Mouse (Mus musculus): ENCODE results near the gene Ttc25. TPM values are rescaled to one million over a fixed set of nuclear protein-coding genes. Genes with fewer than 3 reads are reported as not detected.

Ttc25 gene
- total and polyA plus RNA-seq, 2 experiments from 2014 or later = 1.8 to 2.2 TPM

DNA sequence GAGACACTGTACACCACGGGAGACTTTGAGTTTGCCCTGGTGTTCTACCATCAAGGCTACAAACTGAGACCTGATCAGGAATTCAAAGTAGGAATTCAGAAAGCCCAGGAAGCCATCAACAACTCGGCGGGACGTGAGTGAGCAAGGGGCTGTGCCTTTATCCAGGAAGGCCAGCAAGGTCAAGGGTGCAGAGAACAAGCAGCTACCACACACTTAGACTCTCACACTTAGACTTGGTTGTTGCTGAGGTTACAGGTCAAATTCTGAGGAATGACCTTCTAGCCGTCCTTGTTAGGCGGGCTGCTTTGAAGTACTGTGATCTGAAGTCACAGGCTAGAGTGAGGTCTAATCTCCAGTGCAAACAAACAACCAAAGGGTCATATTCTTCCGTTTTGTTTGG lies 14.1 kb downstream of the Ttc25 start:
- DNase-seq (no peak), ATAC-seq (no peak)
- no peaks in the 10 kb centered on the region for H3K4me1 ChIP-seq (ENCODE audit: insufficient read depth)
- H3K9ac ChIP-seq = no peak overlapping the region
- no peaks in the 10 kb centered on the region for H3K27me3 ChIP-seq (ENCODE audit: insufficient read depth, low read length)
- H3K27ac ChIP-seq (ENCODE audit: low read depth, low read length) = no peak overlapping the region
- TF ChIP-seq CTCF (IDR thresholded peaks at IDR 0.05; ENCODE audit: low read depth) = no peak
- 62% methylated on average over 7 of the region's 7 CpGs for WGBS
- no peak overlapping the region for H3K4me2 ChIP-seq (ENCODE audit: low read depth)
- no peaks in the 10 kb centered on the region for H3K9me3 ChIP-seq (ENCODE audit: low read length)
- no peaks in the 10 kb centered on the region for H3K36me3 ChIP-seq (ENCODE audit: insufficient read depth)
- no peak overlapping the region for H3K4me3 ChIP-seq (ENCODE audit: low read depth, low read length)

DNA sequence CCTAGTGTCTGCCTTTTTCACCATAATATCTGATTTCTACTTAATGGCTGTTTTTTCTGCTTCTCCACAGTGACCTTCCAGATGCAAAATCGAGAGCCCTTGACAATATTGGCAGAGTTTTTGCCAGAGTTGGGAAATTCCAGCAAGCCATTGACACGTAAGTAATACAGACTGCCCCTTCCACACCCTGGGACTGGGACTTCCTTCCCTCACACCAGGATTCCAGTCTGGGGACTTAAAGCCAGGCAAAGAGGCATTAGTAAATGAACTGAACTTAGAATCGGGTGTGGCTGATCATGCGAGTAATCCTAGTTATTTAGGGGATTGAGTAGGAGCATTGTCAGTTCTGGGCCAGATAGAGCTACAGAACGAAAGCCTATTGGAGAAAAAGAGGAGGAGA lies 16.3 kb downstream of the Ttc25 start:
- H3K4me2 ChIP-seq (ENCODE audit: low read depth) = no peak overlapping the region
- WGBS = 26% methylated on average over 5 of the region's 5 CpGs

DNA sequence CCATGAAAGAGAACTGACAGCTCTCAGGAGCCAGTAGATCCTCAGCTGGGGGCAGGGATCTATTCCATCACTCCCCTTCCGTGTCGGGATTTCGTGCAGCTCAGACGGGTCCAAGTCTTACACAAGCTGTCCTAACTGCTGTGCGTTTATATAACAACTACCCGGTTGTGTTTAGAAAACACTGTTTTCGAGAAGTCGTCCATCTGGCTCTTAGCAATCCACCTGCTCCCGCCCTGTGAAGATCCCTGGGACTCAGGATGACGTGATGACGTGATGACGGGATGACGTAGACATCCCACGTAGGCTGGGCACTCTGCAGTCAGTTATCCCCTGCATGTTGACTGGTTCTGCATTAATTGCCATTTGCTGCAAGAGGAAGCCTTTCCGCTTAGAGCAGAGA lies 18.9 kb downstream of the Ttc25 start:
- Histone ChIP-seq H3K4me2 (ENCODE audit: low read depth) (peak overlapping the region; percentile 9; the same call in 1 of the 2 replicates), H3K27ac (ENCODE audit: low read depth, low read length) (no peak overlapping the region), H3K9ac (no peak overlapping the region), H3K4me3 (ENCODE audit: low read depth, low read length) (no peak overlapping the region), H3K4me1 (ENCODE audit: insufficient read depth) (no peaks in the 10 kb centered on the region), H3K36me3 (ENCODE audit: insufficient read depth) (no peaks in the 10 kb centered on the region), H3K9me3 (ENCODE audit: low read length) (no peaks in the 10 kb centered on the region), H3K27me3 (ENCODE audit: insufficient read depth, low read length) (no peaks in the 10 kb centered on the region)
- ATAC-seq (peak; percentile 87), DNase-seq (peak; percentile 81)
- TF ChIP-seq CTCF (IDR thresholded peaks at IDR 0.05; ENCODE audit: low read depth) = no peak
- WGBS = 54% methylated on average over 15 of the region's 15 CpGs

More for the DNA sequence above, 16.3 kb downstream of the Ttc25 start:
- no peaks in the 10 kb centered on the region for H3K36me3 ChIP-seq (ENCODE audit: insufficient read depth)
- no peaks in the 10 kb centered on the region for H3K9me3 ChIP-seq (ENCODE audit: low read length)
- H3K27me3 ChIP-seq (ENCODE audit: insufficient read depth, low read length) = no peaks in the 10 kb centered on the region
- no peak for TF ChIP-seq CTCF (IDR thresholded peaks at IDR 0.05; ENCODE audit: low read depth)
- ATAC-seq = no peak
- no peak overlapping the region for H3K27ac ChIP-seq (ENCODE audit: low read depth, low read length)
- DNase-seq = no peak
- H3K4me1 ChIP-seq (ENCODE audit: insufficient read depth) = no peaks in the 10 kb centered on the region
- no peak overlapping the region for H3K9ac ChIP-seq
- no peak overlapping the region for H3K4me3 ChIP-seq (ENCODE audit: low read depth, low read length)

DNA sequence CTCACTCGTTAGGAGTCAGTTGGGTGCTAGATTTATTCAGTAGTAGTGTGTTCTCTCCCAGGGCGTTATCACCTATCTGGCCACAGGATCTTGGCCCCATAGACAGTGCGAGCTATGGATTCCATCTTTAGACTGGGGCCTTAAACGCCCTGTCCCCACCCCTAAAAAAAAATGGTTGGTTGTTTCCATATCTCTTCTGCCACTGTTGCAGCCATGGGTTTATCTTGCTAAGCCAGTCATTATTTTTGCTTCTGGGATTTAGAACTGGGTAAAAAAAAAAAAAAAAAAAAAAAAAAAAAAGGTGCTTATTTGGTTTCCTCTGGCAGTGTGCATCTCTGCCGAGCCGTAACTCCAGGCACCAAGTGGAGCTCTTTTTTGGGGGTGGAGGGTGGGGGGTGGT lies 19.3 kb downstream of the Ttc25 start:
- no peaks in the 10 kb centered on the region for H3K4me1 ChIP-seq (ENCODE audit: insufficient read depth)
- no peaks in the 10 kb centered on the region for H3K9me3 ChIP-seq (ENCODE audit: low read length)
- H3K9ac ChIP-seq = no peak overlapping the region
- ATAC-seq = no peak
- no peak for DNase-seq
- no peak overlapping the region for H3K27ac ChIP-seq (ENCODE audit: low read depth, low read length)
- WGBS = 87% methylated on average over 6 of the region's 6 CpGs
- H3K4me3 ChIP-seq (ENCODE audit: low read depth, low read length) = no peak overlapping the region
- no peaks in the 10 kb centered on the region for H3K36me3 ChIP-seq (ENCODE audit: insufficient read depth)
- no peak overlapping the region for H3K4me2 ChIP-seq (ENCODE audit: low read depth)
- TF ChIP-seq CTCF (IDR thresholded peaks at IDR 0.05; ENCODE audit: low read depth) = no peak
- no peaks in the 10 kb centered on the region for H3K27me3 ChIP-seq (ENCODE audit: insufficient read depth, low read length)

DNA sequence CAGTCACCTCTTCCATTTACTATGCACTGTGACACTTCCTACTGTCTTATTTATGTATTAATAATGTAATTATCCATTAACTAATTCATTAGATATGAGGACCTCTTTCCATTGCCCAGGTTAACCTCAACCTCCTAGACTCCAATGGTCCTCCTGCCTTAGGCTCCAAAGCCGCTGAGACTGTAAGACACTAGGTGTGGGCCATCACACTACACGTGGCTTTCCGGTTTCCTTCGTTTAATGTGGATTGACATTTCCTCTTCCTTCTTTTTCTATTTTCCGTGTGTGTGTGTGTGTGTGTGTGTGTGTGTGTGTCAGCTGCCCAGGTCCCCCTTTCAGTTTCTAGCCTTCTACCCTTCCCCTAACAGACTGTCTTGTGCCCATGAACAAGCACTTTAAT lies 21.8 kb downstream of the Ttc25 start:
- DNase-seq = no peak
- H3K27me3 ChIP-seq (ENCODE audit: insufficient read depth, low read length) = peaks cover 6% of the 10 kb centered on the region
- no peak overlapping the region for H3K27ac ChIP-seq (ENCODE audit: low read depth, low read length)
- ATAC-seq = no peak
- H3K4me1 ChIP-seq (ENCODE audit: insufficient read depth) = no peaks in the 10 kb centered on the region
- H3K4me3 ChIP-seq (ENCODE audit: low read depth, low read length) = no peak overlapping the region
- 86% methylated on average over 5 of the region's 5 CpGs for WGBS
- H3K4me2 ChIP-seq (ENCODE audit: low read depth) = no peak overlapping the region
- no peaks in the 10 kb centered on the region for H3K9me3 ChIP-seq (ENCODE audit: low read length)
- no peaks in the 10 kb centered on the region for H3K36me3 ChIP-seq (ENCODE audit: insufficient read depth)
- H3K9ac ChIP-seq = no peak overlapping the region
- TF ChIP-seq CTCF (IDR thresholded peaks at IDR 0.05; ENCODE audit: low read depth) = no peak

DNA sequence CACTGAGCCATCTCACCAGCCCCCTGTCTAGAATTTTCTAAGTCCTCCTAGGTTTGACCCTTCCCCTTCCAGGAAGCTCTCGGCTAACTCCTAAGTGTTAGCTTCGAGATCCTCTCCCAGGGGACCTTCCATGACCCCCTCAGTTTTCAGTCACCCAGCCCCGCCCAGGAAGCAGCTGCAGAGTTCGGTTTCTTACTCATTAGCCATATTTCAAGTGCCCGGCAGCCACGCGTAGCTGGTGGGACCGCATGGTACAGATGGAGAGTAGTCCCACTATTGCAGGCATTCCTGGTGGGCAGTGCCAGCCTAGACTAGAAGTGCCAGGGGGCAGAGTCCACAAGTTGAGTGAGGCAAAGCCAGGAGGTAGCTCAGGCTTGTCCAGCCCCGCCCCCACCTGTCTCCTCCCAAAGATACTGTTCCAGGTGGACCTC lies 22.4 kb downstream of the Ttc25 start:
- H3K4me3 ChIP-seq (ENCODE audit: low read depth, low read length) = no peak overlapping the region
- H3K36me3 ChIP-seq (ENCODE audit: insufficient read depth) = no peaks in the 10 kb centered on the region
- WGBS = 70% methylated on average over 9 of the region's 9 CpGs
- H3K4me1 ChIP-seq (ENCODE audit: insufficient read depth) = no peaks in the 10 kb centered on the region
- H3K9me3 ChIP-seq (ENCODE audit: low read length) = no peaks in the 10 kb centered on the region
- peaks cover 6% of the 10 kb centered on the region for H3K27me3 ChIP-seq (ENCODE audit: insufficient read depth, low read length)
- no peak overlapping the region for H3K27ac ChIP-seq (ENCODE audit: low read depth, low read length)
- no peak for TF ChIP-seq CTCF (IDR thresholded peaks at IDR 0.05; ENCODE audit: low read depth)
- ATAC-seq (no peak), DNase-seq (no peak)
- no peak overlapping the region for H3K9ac ChIP-seq
- no peak overlapping the region for H3K4me2 ChIP-seq (ENCODE audit: low read depth)

DNA sequence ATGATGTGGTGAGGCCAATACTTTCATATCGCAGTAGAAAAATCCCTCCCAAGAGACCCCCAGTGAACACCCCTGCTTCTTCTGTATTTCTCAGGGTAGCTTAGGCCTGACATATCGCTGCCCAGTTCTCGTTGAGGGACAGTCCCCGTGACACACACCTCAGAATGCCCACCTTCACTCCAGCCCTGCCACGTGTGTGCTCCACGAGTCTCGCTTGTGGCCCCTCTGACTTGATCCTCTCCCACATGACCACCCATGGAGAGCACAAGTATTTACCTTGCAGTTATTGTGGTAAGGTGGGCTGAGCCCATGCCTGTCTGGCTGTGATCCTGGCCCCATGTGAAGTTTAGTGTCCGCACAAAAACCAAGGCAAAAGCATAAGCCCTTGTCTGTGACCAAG lies 23.3 kb downstream of the Ttc25 start:
- no peak for TF ChIP-seq CTCF (IDR thresholded peaks at IDR 0.05; ENCODE audit: low read depth)
- H3K4me3 ChIP-seq (ENCODE audit: low read depth, low read length) = no peak overlapping the region
- H3K27ac ChIP-seq (ENCODE audit: low read depth, low read length) = no peak overlapping the region
- H3K4me2 ChIP-seq (ENCODE audit: low read depth) = no peak overlapping the region
- H3K9ac ChIP-seq = no peak overlapping the region
- no peaks in the 10 kb centered on the region for H3K9me3 ChIP-seq (ENCODE audit: low read length)
- DNase-seq (no peak), ATAC-seq (no peak)
- peaks cover 6% of the 10 kb centered on the region for H3K27me3 ChIP-seq (ENCODE audit: insufficient read depth, low read length)
- H3K4me1 ChIP-seq (ENCODE audit: insufficient read depth) = no peaks in the 10 kb centered on the region
- WGBS = 83% methylated on average over 8 of the region's 8 CpGs
- no peaks in the 10 kb centered on the region for H3K36me3 ChIP-seq (ENCODE audit: insufficient read depth)

DNA sequence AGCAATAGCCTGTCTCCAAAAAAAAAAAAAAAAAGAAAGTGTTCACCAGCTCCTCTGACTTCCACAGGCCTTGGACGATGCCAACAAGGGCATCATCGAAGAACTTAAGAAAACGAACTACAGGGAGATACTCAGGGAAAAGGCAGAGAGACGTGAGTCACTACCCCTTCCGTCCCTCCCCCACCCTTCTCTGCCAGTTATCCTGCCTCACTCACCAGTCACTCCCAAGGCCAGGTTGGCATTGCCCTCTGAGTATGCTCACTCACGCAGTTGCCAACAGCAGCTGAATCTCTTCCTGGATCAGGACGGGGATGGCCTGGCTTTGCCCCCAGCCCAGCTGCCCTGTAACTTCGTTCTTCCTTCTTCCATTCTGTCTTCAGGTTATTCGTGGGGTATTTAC lies 24.4 kb downstream of the Ttc25 start:
- Histone ChIP-seq H3K9ac (no peak overlapping the region), H3K4me2 (ENCODE audit: low read depth) (no peak overlapping the region), H3K9me3 (ENCODE audit: low read length) (no peaks in the 10 kb centered on the region), H3K27me3 (ENCODE audit: insufficient read depth, low read length) (peaks cover 6% of the 10 kb centered on the region), H3K4me3 (ENCODE audit: low read depth, low read length) (no peak overlapping the region), H3K36me3 (ENCODE audit: insufficient read depth) (no peaks in the 10 kb centered on the region), H3K27ac (ENCODE audit: low read depth, low read length) (no peak overlapping the region), H3K4me1 (ENCODE audit: insufficient read depth) (no peaks in the 10 kb centered on the region)
- WGBS = 72% methylated on average over 9 of the region's 9 CpGs
- DNase-seq = no peak
- TF ChIP-seq CTCF (IDR thresholded peaks at IDR 0.05; ENCODE audit: low read depth) = no peak
- no peak for ATAC-seq

Measured in forebrain, postnatal 0 days (tissue).